In genomic region chr17:29467030-29467429, GRCm38 (mm10) we compare ENCODE assay signal across 8 mouse cellular contexts. TPM values are rescaled to one million over a fixed set of nuclear protein-coding genes. Genes with fewer than 3 reads are reported as not detected.
A peak's percentile ranks its signal among the peaks of the same experiment; 100 is the strongest.
DNase-seq lines count a peak whose midpoint lies in the region; ATAC-seq and TF ChIP-seq lines count a peak whose summit lies in the region.
"Had no signal": no experiment of that assay in that cellular context is flagged by ENCODE, and none has a peak within 500 bp of the region (broad histone marks: within the 10 kb centered on the region; RNA-seq: fewer than 3 reads in every experiment).

No protein-coding gene starts in this region.

- no peak for TF ChIP-seq CTCF in lung, embryonic 14.5 days (IDR thresholded peaks at IDR 0.05; ENCODE audit: low read depth)
- TF ChIP-seq CTCF in stomach, postnatal 0 days (IDR thresholded peaks at IDR 0.05; ENCODE audit: low read depth) = no peak

- H3K36me3 ChIP-seq in lung, embryonic 14.5 days (ENCODE audit: insufficient read depth) = no peaks in the 10 kb centered on the region
- no peaks in the 10 kb centered on the region for H3K36me3 ChIP-seq in forebrain, embryonic 16.5 days (ENCODE audit: control insufficient read depth, insufficient read depth)
- no peaks in the 10 kb centered on the region for H3K36me3 ChIP-seq in liver, embryonic 15.5 days (replicated peaks)
- H3K36me3 ChIP-seq in stomach, postnatal 0 days (ENCODE audit: control insufficient read depth, insufficient read depth, low read length) = no peaks in the 10 kb centered on the region

- no peak for ATAC-seq in lung, embryonic 14.5 days (ENCODE audit: insufficient read depth)
- no peak for ATAC-seq in forebrain, embryonic 16.5 days
- no peak for ATAC-seq in liver, embryonic 15.5 days (ENCODE audit: insufficient read depth)
- ATAC-seq in stomach, postnatal 0 days (ENCODE audit: low FRiP score, low TSS enrichment) = no peak
- ATAC-seq in monocyte, adult 5-6 weeks (replicated peaks; ENCODE audit: insufficient number of reproducible peaks, low FRiP score, low TSS enrichment, poor library complexity, severe bottlenecking) = no peak
- ATAC-seq in CD4-positive, CD25-positive, alpha-beta regulatory T cell, adult 4 months = no peak

- H3K9me3 ChIP-seq in lung, embryonic 14.5 days (ENCODE audit: low read depth, low read length) = no peaks in the 10 kb centered on the region
- H3K9me3 ChIP-seq in forebrain, embryonic 16.5 days (ENCODE audit: control insufficient read depth, low read length) = no peaks in the 10 kb centered on the region
- H3K9me3 ChIP-seq in liver, embryonic 15.5 days (replicated peaks) = no peaks in the 10 kb centered on the region
- no peaks in the 10 kb centered on the region for H3K9me3 ChIP-seq in stomach, postnatal 0 days (ENCODE audit: control insufficient read depth, low read length)

- no peak for TF ChIP-seq EP300 in stomach, postnatal 0 days (optimal IDR thresholded peaks at IDR 0.05)

- H3K27me3 ChIP-seq in lung, embryonic 14.5 days (ENCODE audit: insufficient read depth, low read length) = no peaks in the 10 kb centered on the region
- no peaks in the 10 kb centered on the region for H3K27me3 ChIP-seq in forebrain, embryonic 16.5 days (replicated peaks; ENCODE audit: control insufficient read depth, insufficient read depth, low read length)
- H3K27me3 ChIP-seq in liver, embryonic 15.5 days = peaks cover 92% of the 10 kb centered on the region
- H3K27me3 ChIP-seq in stomach, postnatal 0 days (ENCODE audit: control insufficient read depth, insufficient read depth, low read length) = no peaks in the 10 kb centered on the region

- 0 out of 2 replicates have a peak overlapping the region, but pooled peaks have one; percentile 18 for H3K4me3 ChIP-seq in lung, embryonic 14.5 days (ENCODE audit: low read depth, low read length)
- H3K4me3 ChIP-seq in forebrain, embryonic 16.5 days (replicated peaks; ENCODE audit: low read length) = no peak overlapping the region
- H3K4me3 ChIP-seq in liver, embryonic 15.5 days (replicated peaks) = no peak overlapping the region
- H3K4me3 ChIP-seq in stomach, postnatal 0 days (ENCODE audit: low read depth, low read length) = no peak overlapping the region

- DNase-seq in lung, embryonic 14.5 days = no peak
- no peak for DNase-seq in lung, adult 18-20 months
- no peak for DNase-seq in stomach, postnatal 0 days (ENCODE audit: low spot score)
- DNase-seq: lung, adult 2 months had no signal

- no peak overlapping the region for H3K9ac ChIP-seq in lung, embryonic 14.5 days
- H3K9ac ChIP-seq in forebrain, embryonic 16.5 days (replicated peaks; ENCODE audit: low read depth, low read length) = no peak overlapping the region
- H3K9ac ChIP-seq in liver, embryonic 15.5 days = no peak overlapping the region
- no peak overlapping the region for H3K9ac ChIP-seq in stomach, postnatal 0 days (ENCODE audit: low read length)

- peaks cover 18% of the 10 kb centered on the region for H3K4me1 ChIP-seq in lung, embryonic 14.5 days (ENCODE audit: insufficient read depth)
- H3K4me1 ChIP-seq in forebrain, embryonic 16.5 days (replicated peaks; ENCODE audit: control insufficient read depth, insufficient read depth, low read length) = peaks cover 25% of the 10 kb centered on the region
- H3K4me1 ChIP-seq in liver, embryonic 15.5 days (replicated peaks) = peaks cover 45% of the 10 kb centered on the region
- H3K4me1 ChIP-seq in stomach, postnatal 0 days (replicated peaks; ENCODE audit: control insufficient read depth, insufficient read depth) = no peaks in the 10 kb centered on the region

- peak overlapping the region; percentile 76 for H3K27ac ChIP-seq in lung, embryonic 14.5 days (ENCODE audit: low read depth)
- H3K27ac ChIP-seq in forebrain, embryonic 16.5 days (ENCODE audit: low read length) = peak overlapping the region; percentile 45
- H3K27ac ChIP-seq in liver, embryonic 15.5 days (replicated peaks) = no peak overlapping the region
- no peak overlapping the region for H3K27ac ChIP-seq in stomach, postnatal 0 days (replicated peaks)

- 32% methylated on average over 11 of the region's 11 CpGs for WGBS in lung, embryonic 14.5 days
- 15% methylated on average over 11 of the region's 11 CpGs for WGBS in forebrain, embryonic 16.5 days
- 36% methylated on average over 11 of the region's 11 CpGs for WGBS in liver, embryonic 15.5 days (ENCODE audit: insufficient replicate concordance)
- WGBS in stomach, postnatal 0 days = 41% methylated on average over 11 of the region's 11 CpGs

- H3K4me2 ChIP-seq in lung, embryonic 14.5 days = peak overlapping the region; percentile 54
- H3K4me2 ChIP-seq in forebrain, embryonic 16.5 days (ENCODE audit: low read length) = peak overlapping the region; percentile 34
- peak overlapping the region; percentile 55; the same call in 1 of the 2 replicates for H3K4me2 ChIP-seq in liver, embryonic 15.5 days
- peak overlapping the region; percentile 29 for H3K4me2 ChIP-seq in stomach, postnatal 0 days (replicated peaks; ENCODE audit: low read depth)

RNA-seq across cellular contexts. Expression of gene Pim1, which starts 23.5 kb away (rescaled TPM):
- 14.1 and 16.0 TPM in 2 replicates for polyA plus RNA-seq in lung, embryonic 14.5 days (2014; fragmentation: Nextera tagmentation; extraction: Ambion mirVana)
- polyA plus RNA-seq in forebrain, embryonic 16.5 days (2015; fragmentation: Nextera tagmentation; extraction: Ambion mirVana) = 11.4 and 11.8 TPM in 2 replicates
- 93.3 and 93.5 TPM in 2 replicates for polyA plus RNA-seq in liver, embryonic 15.5 days (2015; fragmentation: Nextera tagmentation; extraction: Ambion mirVana)
- 28.6 and 32.8 TPM in 2 replicates for polyA plus RNA-seq in stomach, postnatal 0 days (2015; fragmentation: Nextera tagmentation; extraction: Ambion mirVana)
- 698 to 1,062 TPM (median 980 TPM) in 3 replicates for total RNA-seq in monocyte, adult 5-6 weeks (2017)
- 100 to 1,000 TPM; 484 to 510 TPM for polyA plus RNA-seq in CD4-positive, CD25-positive, alpha-beta regulatory T cell, adult 4 months (2017; shearing (Covaris generic))

Comparison
In these comparisons a context has a peak if more than half of its experiments do, and no peak if none do; other contexts are left out.
1. H3K27ac ChIP-seq: peak in lung, embryonic 14.5 days (single experiment) and forebrain, embryonic 16.5 days (single experiment); none in liver, embryonic 15.5 days (single experiment) and stomach, postnatal 0 days (single experiment).
2. Peak in every context shown above with its lines, with median percentiles within 50 percentile points of each other: H3K4me2 ChIP-seq.